Mouse (Mus musculus) midbrain, embryonic 12.5 days (tissue): ENCODE results near the gene Gm9999. TPM values are rescaled to one million over a fixed set of nuclear protein-coding genes. Genes with fewer than 3 reads are reported as not detected.

Source experiments
- ATAC-seq: fragments of 200-750 bp; cut with Nextera tagmentation; 2 replicates; pipeline ENCODE4 v1.8.0; 2017; ENCODE audit warnings: low read depth, moderate TSS enrichment, moderate library complexity; ENCODE audit not compliant: low FRiP score
- H3K27ac ChIP-seq: fragments of 300-500 bp; sonication (generic); replicated peaks from 2 replicates; pipeline ENCODE4 v1.5.1; 2016; ENCODE audit warnings: mild to moderate bottlenecking
- H3K27me3 ChIP-seq: fragments of 300-500 bp; sonication (generic); 2 replicates; pipeline ENCODE4 v1.6.1; 2016; ENCODE audit warnings: mild to moderate bottlenecking
- H3K36me3 ChIP-seq: fragments of 300-500 bp; sonication (generic); 2 replicates; pipeline ENCODE4 v1.6.1; 2016
- H3K4me1 ChIP-seq: fragments of 300-500 bp; sonication (generic); 2 replicates; pipeline ENCODE4 v1.6.1; 2016
- H3K4me2 ChIP-seq: fragments of 300-500 bp; sonication (generic); replicated peaks from 2 replicates; pipeline ENCODE4 v1.6.1; 2016; ENCODE audit warnings: mild to moderate bottlenecking, moderate library complexity
- H3K4me3 ChIP-seq: fragments of 300-500 bp; sonication (generic); 2 replicates; pipeline ENCODE4 v1.5.1; 2016; ENCODE audit warnings: mild to moderate bottlenecking
- H3K9ac ChIP-seq: fragments of 300-500 bp; sonication (generic); replicated peaks from 2 replicates; pipeline ENCODE4 v1.6.1; 2016; ENCODE audit warnings: mild to moderate bottlenecking, moderate library complexity
- H3K9me3 ChIP-seq: fragments of 300-500 bp; sonication (generic); 2 replicates; pipeline ENCODE4 v1.6.1; 2016; ENCODE audit warnings: mild to moderate bottlenecking
- WGBS: fragments of 180-500 bp; shearing (Covaris S2); methylation state at CpG from one replicate; pipeline ENCODE4 v1.1.7; 2016; 5-methylcytosine and 5-hydroxymethylcytosine counted together
- polyA plus RNA-seq: library from polyadenylated mRNA; unstranded; fragments of >200 nt; fragmentation: Nextera tagmentation; extraction: Ambion mirVana; gene quantifications from 2 replicates; pipeline ENCODE4 v1.2.1, GENCODE M21; 2016

The Gm9999 gene
- not detected in 2 replicates for polyA plus RNA-seq

DNA sequence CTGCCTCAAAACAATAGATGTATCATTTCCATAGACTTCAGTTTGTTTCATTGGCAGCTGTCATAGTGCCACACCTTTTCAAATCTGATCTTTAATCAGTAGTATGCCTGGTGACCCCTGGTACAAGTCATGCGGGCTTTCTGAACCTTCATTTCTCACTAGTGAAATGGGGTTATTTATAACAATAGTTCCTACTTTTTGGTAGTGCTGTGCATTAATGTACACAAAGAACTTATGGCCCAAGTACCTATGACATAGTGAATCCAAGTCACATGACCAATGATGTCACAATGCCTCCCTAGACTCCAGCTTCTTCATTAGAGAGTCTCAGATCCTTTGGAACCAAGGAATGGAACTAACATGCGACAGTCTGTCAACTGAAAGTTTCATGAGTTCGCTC is at the start of gene Gm9999:
Gm9999 (plus strand) TSS at position 301 of the 400 bp plus-strand sequence.
- Histone ChIP-seq H3K4me3 (no peak within 1 kb of the TSS), H3K4me2 (no peak within 1 kb of the TSS), H3K9ac (no peak within 1 kb of the TSS), H3K27me3 (no peaks in the 10 kb centered on the region), H3K27ac (no peak within 1 kb of the TSS), H3K36me3 (no peaks in the 10 kb centered on the region), H3K9me3 (no peaks in the 10 kb centered on the region), H3K4me1 (no peaks in the 10 kb centered on the region)
- no peak for ATAC-seq
- WGBS, result 96% methylated on average over 3 of the region's 3 CpGs

DNA sequence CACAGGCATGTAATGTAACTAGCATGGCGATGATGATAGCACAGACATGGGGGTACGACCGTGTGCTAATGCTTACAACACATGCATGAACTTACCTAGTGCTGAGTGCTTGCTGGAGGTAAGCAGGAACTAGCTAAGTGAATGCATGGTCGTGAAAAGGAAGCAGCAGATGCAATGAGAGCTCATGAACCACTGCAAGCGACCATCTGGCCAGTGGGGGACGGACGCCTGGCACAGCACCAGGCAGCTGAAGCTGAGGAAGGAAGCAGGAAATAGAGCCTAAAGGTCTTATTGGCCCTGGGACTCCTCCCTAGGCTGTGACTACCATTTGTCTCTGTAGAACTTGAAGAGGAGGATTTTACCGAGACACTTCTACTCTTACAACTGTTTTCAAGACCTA is 48.6 kb upstream of the Gm9999 start:
- Histone ChIP-seq H3K9ac (no peak overlapping the region), H3K4me3 (no peak overlapping the region), H3K4me1 (no peaks in the 10 kb centered on the region), H3K27ac (no peak overlapping the region), H3K4me2 (no peak overlapping the region), H3K36me3 (peaks cover 55% of the 10 kb centered on the region), H3K9me3 (no peaks in the 10 kb centered on the region), H3K27me3 (no peaks in the 10 kb centered on the region)
- WGBS, result 92% methylated on average over 8 of the region's 8 CpGs
- no peak for ATAC-seq

DNA sequence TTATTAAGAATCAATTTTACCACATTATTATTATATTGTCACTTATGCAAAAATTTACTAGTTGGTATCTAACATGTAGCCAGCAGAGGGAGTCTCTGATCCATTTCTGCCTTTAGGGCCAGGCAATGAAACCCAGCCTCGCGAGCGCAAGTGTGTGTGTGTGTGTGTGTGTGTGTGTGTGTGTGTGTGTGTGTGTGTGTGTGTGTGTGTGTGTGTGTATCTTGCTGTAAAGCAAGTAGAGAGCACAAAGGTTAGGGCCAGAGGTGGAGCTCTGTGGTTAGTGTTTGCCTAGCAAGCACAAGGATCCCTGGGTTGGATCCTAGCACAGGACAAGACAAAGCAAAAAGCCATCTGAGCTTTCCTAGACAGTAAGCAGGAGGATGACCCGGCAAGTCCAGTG is 47.5 kb upstream of the Gm9999 start:
- no peak for ATAC-seq
- Histone ChIP-seq H3K36me3 (peaks cover 58% of the 10 kb centered on the region), H3K4me1 (no peaks in the 10 kb centered on the region), H3K9ac (no peak overlapping the region), H3K27me3 (no peaks in the 10 kb centered on the region), H3K4me2 (no peak overlapping the region), H3K4me3 (no peak overlapping the region), H3K9me3 (no peaks in the 10 kb centered on the region), H3K27ac (no peak overlapping the region)
- WGBS, result 47% methylated on average over 4 of the region's 4 CpGs

DNA sequence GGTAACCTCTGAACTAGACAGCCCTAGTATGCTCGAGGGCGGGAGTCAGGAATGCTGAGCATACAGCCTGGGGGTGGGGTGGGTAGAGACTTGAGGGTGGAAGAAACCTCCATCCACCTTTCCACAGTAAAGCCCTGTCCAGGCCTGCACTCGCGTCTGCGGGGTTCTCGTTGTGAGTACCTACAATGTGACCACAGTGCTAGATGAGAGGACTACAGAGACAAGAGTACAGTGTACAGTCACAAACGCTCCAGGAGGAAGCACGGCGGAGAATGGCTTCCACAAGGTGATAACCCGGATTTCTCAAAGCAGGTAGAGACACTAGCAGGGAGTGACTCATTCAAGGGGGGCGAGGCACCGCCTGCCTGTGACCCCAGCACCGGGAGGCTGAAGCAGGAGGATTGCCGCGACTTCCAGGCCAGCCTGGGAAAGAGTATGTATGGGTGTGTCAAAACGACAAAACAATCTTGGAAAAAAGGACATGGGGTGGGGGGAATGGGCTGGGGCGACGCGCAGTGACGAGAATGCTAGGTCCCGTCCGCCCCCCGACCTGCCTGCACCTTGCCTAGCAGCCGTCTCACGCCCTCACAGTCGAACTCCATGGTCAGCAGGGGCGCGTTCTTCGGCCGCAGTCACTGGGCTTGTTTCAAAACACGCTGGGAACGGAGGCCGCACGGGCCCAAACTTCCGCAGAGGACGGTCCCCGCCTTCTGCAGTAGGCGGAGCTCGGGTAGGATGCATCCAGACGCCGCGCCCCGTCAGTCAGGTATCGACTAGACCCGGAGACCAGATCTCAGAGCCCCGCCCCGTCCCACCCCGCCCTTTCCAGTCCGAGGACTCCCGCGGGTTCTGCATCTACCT is 25.3 kb upstream of the Gm9999 start, which contains the start of gene Uevld:
Uevld (minus strand) TSS at position 697 of the 861 bp plus-strand sequence.
- H3K27ac ChIP-seq, result no peak within 1 kb of the TSS
- WGBS, result 2% methylated on average over 51 of the region's 51 CpGs
- H3K4me1 ChIP-seq, result peaks cover 18% of the 10 kb centered on the region

DNA sequence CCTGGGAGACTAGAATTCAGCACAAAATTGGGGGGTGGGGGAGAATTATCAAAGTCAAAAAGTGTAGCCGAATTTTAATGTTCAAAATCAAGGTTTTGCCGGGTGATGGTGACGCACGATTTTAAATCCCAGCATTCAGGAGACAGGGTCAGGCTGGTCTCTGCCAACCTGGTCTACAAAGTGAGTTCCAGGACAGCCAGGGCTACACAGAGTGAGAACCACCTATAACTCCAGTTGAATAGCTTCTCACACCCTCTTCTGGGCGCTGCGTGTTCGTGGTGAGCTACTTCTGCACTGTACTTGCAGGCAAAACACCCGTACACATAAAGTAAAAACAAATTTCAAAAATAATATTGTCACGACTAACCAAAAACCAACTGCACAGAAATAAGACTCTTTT is 24.5 kb upstream of the Gm9999 start:
- 24% methylated on average over 9 of the region's 9 CpGs for WGBS
- Histone ChIP-seq H3K4me2 (peak overlapping the region; percentile 83), H3K9me3 (no peaks in the 10 kb centered on the region), H3K36me3 (peaks cover 14% of the 10 kb centered on the region), H3K4me1 (peaks cover 19% of the 10 kb centered on the region), H3K27ac (no peak overlapping the region), H3K4me3 (peak overlapping the region; percentile 75), H3K27me3 (peaks cover 13% of the 10 kb centered on the region), H3K9ac (peak overlapping the region; percentile 84)
- peak; percentile 50; the same call in 1 of the 2 replicates for ATAC-seq

More for the DNA sequence above, 25.3 kb upstream of the Gm9999 start, which contains the start of gene Uevld:
- peaks cover 22% of the 10 kb centered on the region for H3K36me3 ChIP-seq
- H3K4me2 ChIP-seq, result peak within 1 kb of the TSS; percentile 83
- peak within 1 kb of the TSS; percentile 84 for H3K9ac ChIP-seq
- H3K27me3 ChIP-seq, result peaks cover 13% of the 10 kb centered on the region
- ATAC-seq, result peak; percentile 93
- H3K9me3 ChIP-seq, result no peaks in the 10 kb centered on the region
- H3K4me3 ChIP-seq, result peak within 1 kb of the TSS; percentile 75

DNA sequence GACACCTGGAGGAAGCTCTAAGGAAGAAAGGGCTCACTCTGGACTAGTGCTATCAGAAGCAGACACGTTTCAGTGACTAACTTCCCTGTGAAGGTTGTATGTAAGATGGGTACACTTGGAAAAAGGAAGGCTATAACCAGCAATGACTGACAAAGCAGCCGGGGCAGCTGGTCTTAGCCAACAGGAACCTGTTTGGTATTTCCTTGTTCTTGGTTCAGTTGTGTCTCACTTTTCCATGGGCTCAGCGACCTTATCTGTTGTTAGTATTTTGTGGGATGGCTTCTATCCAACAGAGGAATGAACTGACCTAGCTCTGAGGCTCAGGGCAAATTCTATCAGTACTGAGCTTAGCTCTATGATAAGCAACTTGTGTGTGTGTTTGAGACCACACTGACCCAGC is 22.4 kb upstream of the Gm9999 start:
- H3K4me2 ChIP-seq, result no peak overlapping the region
- no peak overlapping the region for H3K27ac ChIP-seq
- peaks cover 13% of the 10 kb centered on the region for H3K27me3 ChIP-seq
- no peak for ATAC-seq
- H3K9ac ChIP-seq, result no peak overlapping the region
- H3K4me1 ChIP-seq, result peaks cover 19% of the 10 kb centered on the region
- 72% methylated on average over 3 of the region's 3 CpGs for WGBS
- no peaks in the 10 kb centered on the region for H3K36me3 ChIP-seq
- no peak overlapping the region for H3K4me3 ChIP-seq
- no peaks in the 10 kb centered on the region for H3K9me3 ChIP-seq

DNA sequence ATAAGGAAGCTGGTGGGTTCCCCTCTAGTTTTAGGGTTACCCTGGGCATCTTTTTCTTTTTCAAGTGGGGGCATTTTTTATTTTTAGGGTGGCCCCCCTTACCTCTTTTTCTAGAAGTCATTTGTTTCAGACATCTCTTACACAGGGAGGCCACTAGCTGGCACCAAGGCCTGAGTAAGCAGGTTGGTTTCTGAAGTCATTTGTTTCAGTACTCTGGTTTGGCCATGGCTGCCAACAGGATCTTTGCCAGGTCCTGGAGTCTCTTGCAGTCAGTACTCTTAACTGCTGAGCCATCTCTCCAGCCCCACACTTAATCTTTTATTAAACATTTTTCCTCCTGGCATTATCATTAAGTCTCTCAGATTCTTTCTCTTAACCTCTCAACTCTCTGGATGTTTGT is 21.2 kb upstream of the Gm9999 start:
- ATAC-seq, result no peak
- H3K36me3 ChIP-seq, result no peaks in the 10 kb centered on the region
- peaks cover 17% of the 10 kb centered on the region for H3K4me1 ChIP-seq
- H3K9ac ChIP-seq, result no peak overlapping the region
- peaks cover 13% of the 10 kb centered on the region for H3K27me3 ChIP-seq
- H3K4me2 ChIP-seq, result no peak overlapping the region
- H3K9me3 ChIP-seq, result no peaks in the 10 kb centered on the region
- H3K4me3 ChIP-seq, result no peak overlapping the region
- no peak overlapping the region for H3K27ac ChIP-seq

DNA sequence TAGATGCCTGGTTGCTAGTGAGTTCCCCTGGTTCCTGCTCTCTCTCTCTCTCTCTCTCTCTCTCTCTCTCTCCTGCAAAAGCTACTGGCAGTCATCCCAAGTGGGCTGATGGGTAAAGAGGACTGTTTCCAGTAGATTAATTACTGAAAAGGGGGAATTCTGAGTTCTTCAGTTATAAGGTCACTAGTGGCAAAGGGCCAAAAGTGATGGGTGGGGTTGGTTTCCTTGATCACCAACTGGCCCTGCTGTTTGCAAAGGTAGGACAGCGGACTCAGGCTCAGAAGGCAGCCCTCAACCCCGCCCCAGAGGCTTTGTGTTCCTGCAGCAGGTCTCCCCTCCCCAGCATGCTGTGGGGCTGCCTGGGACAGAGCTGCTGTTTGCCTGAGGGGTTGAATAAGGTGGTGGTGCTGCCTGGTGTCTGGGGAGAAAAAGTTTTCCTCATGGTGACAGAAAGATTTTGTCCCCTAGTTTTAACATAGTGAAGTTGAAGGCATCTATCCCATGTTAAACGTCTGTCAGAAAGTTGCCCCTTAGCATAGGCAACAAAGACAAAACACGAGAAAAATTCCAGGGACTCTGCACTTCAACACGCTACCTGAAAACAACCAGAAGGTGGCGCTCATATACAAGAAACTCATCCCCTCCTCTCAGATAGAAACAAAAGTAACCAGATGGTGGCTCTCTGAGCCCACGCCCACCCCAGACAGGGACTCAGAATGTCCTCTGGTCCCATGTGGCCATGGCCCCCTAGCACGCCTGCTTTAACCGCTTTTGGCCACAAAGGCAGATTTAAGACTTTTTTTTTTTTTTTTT is 20.4 kb upstream of the Gm9999 start:
- Histone ChIP-seq H3K27ac (no peak overlapping the region), H3K9me3 (no peaks in the 10 kb centered on the region), H3K36me3 (no peaks in the 10 kb centered on the region), H3K4me3 (no peak overlapping the region), H3K4me1 (peaks cover 8% of the 10 kb centered on the region; the same call in 1 of the 2 replicates), H3K27me3 (peaks cover 13% of the 10 kb centered on the region), H3K9ac (no peak overlapping the region), H3K4me2 (no peak overlapping the region)
- WGBS, result 0% methylated on average over 9 of the region's 9 CpGs
- peak; percentile 84 for ATAC-seq

DNA sequence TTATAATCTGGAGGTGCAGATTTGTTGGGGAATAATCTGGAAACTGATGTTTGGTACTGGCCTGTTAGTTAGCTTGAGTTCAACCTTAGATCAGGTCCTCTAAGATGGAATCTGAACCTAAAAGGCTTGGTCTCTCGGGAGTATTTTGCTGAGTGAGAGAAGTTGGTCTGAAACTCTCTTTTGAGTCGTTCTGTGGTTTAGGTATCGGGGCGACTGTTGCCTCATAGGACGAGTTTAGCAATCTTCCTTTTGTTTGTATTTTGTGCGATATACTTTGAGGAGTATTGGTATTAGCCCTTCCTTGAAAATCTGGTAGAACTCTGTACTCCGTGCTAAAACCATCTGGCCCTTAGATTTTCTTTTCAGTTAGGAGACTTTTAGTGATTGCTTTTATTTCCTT is 19.3 kb upstream of the Gm9999 start:
- no peak overlapping the region for H3K27ac ChIP-seq
- no peaks in the 10 kb centered on the region for H3K9me3 ChIP-seq
- no peak overlapping the region for H3K9ac ChIP-seq
- H3K4me3 ChIP-seq, result no peak overlapping the region
- no peak for ATAC-seq
- WGBS, result 89% methylated on average over 7 of the region's 7 CpGs
- H3K27me3 ChIP-seq, result peaks cover 13% of the 10 kb centered on the region
- H3K36me3 ChIP-seq, result no peaks in the 10 kb centered on the region
- H3K4me1 ChIP-seq, result 0 out of 2 replicates have a peak, but pooled peaks cover 8% of the 10 kb centered on the region
- no peak overlapping the region for H3K4me2 ChIP-seq

DNA sequence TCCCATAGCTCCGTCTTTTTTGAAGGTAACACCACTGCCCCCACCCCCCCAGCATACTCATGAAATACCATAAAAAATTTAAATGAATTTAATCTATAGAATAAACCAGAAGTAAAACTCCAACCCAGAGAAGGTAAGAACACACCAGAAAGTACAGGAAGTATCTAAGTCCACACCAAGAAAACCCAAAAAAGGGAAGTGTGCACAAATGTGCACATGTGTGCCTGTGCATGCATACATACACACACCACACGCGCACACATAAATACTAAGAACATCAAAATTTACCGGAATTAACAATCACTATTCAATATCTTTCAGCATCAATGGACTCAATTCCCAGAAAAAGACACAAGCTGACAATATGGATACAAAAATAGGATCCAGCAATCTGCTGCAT is 13.5 kb upstream of the Gm9999 start:
- H3K4me2 ChIP-seq, result no peak overlapping the region
- H3K4me1 ChIP-seq, result no peaks in the 10 kb centered on the region
- no peak overlapping the region for H3K9ac ChIP-seq
- no peak overlapping the region for H3K4me3 ChIP-seq
- no peak overlapping the region for H3K27ac ChIP-seq
- H3K9me3 ChIP-seq, result no peaks in the 10 kb centered on the region
- no peaks in the 10 kb centered on the region for H3K36me3 ChIP-seq
- no peak for ATAC-seq
- WGBS, result 89% methylated on average over 4 of the region's 4 CpGs
- H3K27me3 ChIP-seq, result no peaks in the 10 kb centered on the region

DNA sequence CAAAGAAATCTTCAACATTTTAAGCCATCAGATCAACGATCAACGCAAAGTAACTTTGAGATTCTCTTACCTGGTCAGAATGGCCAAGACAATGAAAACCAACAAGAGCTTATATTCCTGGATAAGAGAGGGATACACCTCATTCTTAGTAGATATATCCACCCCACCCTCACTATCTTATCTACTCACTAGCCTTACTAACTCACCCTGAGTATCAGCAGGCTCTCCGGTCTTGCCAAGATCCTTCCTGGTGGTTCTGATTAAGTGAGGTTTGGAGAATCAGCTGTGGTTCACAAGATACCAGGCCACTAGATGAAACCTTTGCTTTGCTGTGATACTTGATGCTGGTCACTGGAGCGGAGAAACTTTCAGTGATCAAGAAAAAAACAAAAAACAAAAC is 8.7 kb upstream of the Gm9999 start:
- H3K36me3 ChIP-seq, result no peaks in the 10 kb centered on the region
- H3K4me3 ChIP-seq, result no peak overlapping the region
- H3K27ac ChIP-seq, result no peak overlapping the region
- H3K4me1 ChIP-seq, result no peaks in the 10 kb centered on the region
- no peaks in the 10 kb centered on the region for H3K9me3 ChIP-seq
- no peaks in the 10 kb centered on the region for H3K27me3 ChIP-seq
- no peak overlapping the region for H3K9ac ChIP-seq
- WGBS, result 95% methylated on average over 4 of the region's 4 CpGs
- no peak overlapping the region for H3K4me2 ChIP-seq
- ATAC-seq, result no peak

DNA sequence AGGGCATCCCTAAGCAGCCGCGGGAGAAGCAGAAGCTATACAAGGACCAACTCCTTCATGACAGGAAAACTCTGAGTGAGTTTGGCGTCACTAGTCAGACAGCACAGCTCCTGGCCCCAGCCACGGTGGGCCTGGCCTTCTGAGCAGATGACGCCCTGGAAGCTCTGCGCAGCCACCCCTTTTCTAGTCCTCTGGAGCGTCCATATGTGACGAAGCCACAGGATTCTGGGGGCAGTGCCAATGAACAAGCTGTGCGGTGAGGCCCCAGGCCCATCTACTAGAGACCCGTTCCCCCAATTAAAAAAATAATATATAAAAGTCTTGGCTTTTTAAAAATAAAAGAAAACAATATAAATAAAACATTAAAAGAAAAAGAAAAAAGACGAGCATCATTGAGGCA is 7.9 kb upstream of the Gm9999 start:
- no peak for ATAC-seq

More for the DNA sequence above, 7.9 kb upstream of the Gm9999 start:
- Histone ChIP-seq H3K36me3 (no peaks in the 10 kb centered on the region), H3K9me3 (no peaks in the 10 kb centered on the region), H3K4me1 (no peaks in the 10 kb centered on the region), H3K27ac (no peak overlapping the region), H3K4me3 (no peak overlapping the region), H3K9ac (no peak overlapping the region), H3K4me2 (no peak overlapping the region), H3K27me3 (no peaks in the 10 kb centered on the region)
- WGBS, result 93% methylated on average over 11 of the region's 11 CpGs
